Mouse (Mus musculus) granulocyte monocyte progenitor cell, adult 5-6 weeks (primary cell): Measurements from ENCODE around the gene Svs2. TPM values are rescaled to one million over a fixed set of nuclear protein-coding genes. Genes with fewer than 3 reads are reported as not detected.

ENCODE experiments used
- total RNA-seq, 2 experiments: library from RNA; stranded (forward) in 1 of 2; stranded (reverse) in 1 of 2; fragments of 200-712, 200-1000 nt in 1 of 2; fragments of >200 nt in 1 of 2; fragmentation: Nextera tagmentation in 1 of 2; gene quantifications; 2 replicates each; pipeline ENCODE4 v1.2.3; 2014 to 2017

The Svs2 gene
- total RNA-seq, 2 experiments from 2014 or later, result not detected

Other genes with a start within 250 kb of the Svs2 start
- 125 and 137 TPM in 2 replicates for gene Ywhab, start 243.5 kb downstream of the Svs2 start, total RNA-seq (2014; fragmentation: Nextera tagmentation)
- 64.1 and 69.6 TPM in 2 replicates for gene Ywhab, start 243.5 kb downstream of the Svs2 start, total RNA-seq (2017)
- not detected in 2 replicates for gene Pabpc1l, start 213.0 kb downstream of the Svs2 start, total RNA-seq (2014; fragmentation: Nextera tagmentation)
- gene Pabpc1l, start 213.0 kb downstream of the Svs2 start, total RNA-seq (2017), result not detected in 2 replicates
- gene Stk4, start 168.1 kb downstream of the Svs2 start, total RNA-seq (2014; fragmentation: Nextera tagmentation), result 132 and 145 TPM in 2 replicates
- gene Stk4, start 168.1 kb downstream of the Svs2 start, total RNA-seq (2017), result 123 and 133 TPM in 2 replicates
- gene Tomm34, start 167.3 kb downstream of the Svs2 start, total RNA-seq (2014; fragmentation: Nextera tagmentation), result 58.6 and 64.2 TPM in 2 replicates
- 41.7 and 51.4 TPM in 2 replicates for gene Tomm34, start 167.3 kb downstream of the Svs2 start, total RNA-seq (2017)
- 0.41 TPM in 1 of 2 replicates, not detected in the other for gene Kcns1, start 67.4 kb downstream of the Svs2 start, total RNA-seq (2014; fragmentation: Nextera tagmentation)
- gene Kcns1, start 67.4 kb downstream of the Svs2 start, total RNA-seq (2017), result 0.26 and 0.60 TPM in 2 replicates
- not detected in 2 replicates for gene Wfdc5, start 55.7 kb downstream of the Svs2 start, total RNA-seq (2014; fragmentation: Nextera tagmentation)
- gene Wfdc5, start 55.7 kb downstream of the Svs2 start, total RNA-seq (2017), result not detected in 2 replicates
- not detected in 2 replicates for gene Wfdc12, start 47.9 kb downstream of the Svs2 start, total RNA-seq (2014; fragmentation: Nextera tagmentation)
- 0.88 TPM in 1 of 2 replicates, not detected in the other for gene Wfdc12, start 47.9 kb downstream of the Svs2 start, total RNA-seq (2017)
- gene Wfdc15a, start 38.3 kb downstream of the Svs2 start, total RNA-seq (2014; fragmentation: Nextera tagmentation), result not detected in 2 replicates
- gene Wfdc15a, start 38.3 kb downstream of the Svs2 start, total RNA-seq (2017), result not detected in 2 replicates
- not detected in 2 replicates for gene Wfdc15b, start 16.8 kb downstream of the Svs2 start, total RNA-seq (2014; fragmentation: Nextera tagmentation)
- gene Wfdc15b, start 16.8 kb downstream of the Svs2 start, total RNA-seq (2017), result not detected in 2 replicates
- not detected in 2 replicates for gene Svs3b, start 18.2 kb upstream of the Svs2 start, total RNA-seq (2014; fragmentation: Nextera tagmentation)
- not detected in 2 replicates for gene Svs3b, start 18.2 kb upstream of the Svs2 start, total RNA-seq (2017)
- not detected in 2 replicates for gene Svs4, start 40.0 kb upstream of the Svs2 start, total RNA-seq (2014; fragmentation: Nextera tagmentation)
- gene Svs4, start 40.0 kb upstream of the Svs2 start, total RNA-seq (2017), result not detected in 2 replicates
- not detected in 2 replicates for gene Svs3a, start 50.8 kb upstream of the Svs2 start, total RNA-seq (2014; fragmentation: Nextera tagmentation)
- gene Svs3a, start 50.8 kb upstream of the Svs2 start, total RNA-seq (2017), result not detected in 2 replicates
- gene Svs6, start 78.3 kb upstream of the Svs2 start, total RNA-seq (2014; fragmentation: Nextera tagmentation), result not detected in 2 replicates
- not detected in 2 replicates for gene Svs6, start 78.3 kb upstream of the Svs2 start, total RNA-seq (2017)
- gene Svs5, start 94.3 kb upstream of the Svs2 start, total RNA-seq (2014; fragmentation: Nextera tagmentation), result not detected in 2 replicates
- gene Svs5, start 94.3 kb upstream of the Svs2 start, total RNA-seq (2017), result not detected in 2 replicates
- gene Slpi, start 150.6 kb upstream of the Svs2 start, total RNA-seq (2014; fragmentation: Nextera tagmentation), result 228 and 251 TPM in 2 replicates
- 46.7 and 49.3 TPM in 2 replicates for gene Slpi, start 150.6 kb upstream of the Svs2 start, total RNA-seq (2017)
- not detected in 2 replicates for gene Rbpjl, start 164.7 kb upstream of the Svs2 start, total RNA-seq (2014; fragmentation: Nextera tagmentation)
- gene Rbpjl, start 164.7 kb upstream of the Svs2 start, total RNA-seq (2017), result not detected in 2 replicates
- gene Matn4, start 166.7 kb upstream of the Svs2 start, total RNA-seq (2014; fragmentation: Nextera tagmentation), result not detected in 2 replicates
- not detected in 2 replicates for gene Matn4, start 166.7 kb upstream of the Svs2 start, total RNA-seq (2017)
- not detected in 2 replicates for gene Sdc4, start 205.4 kb upstream of the Svs2 start, total RNA-seq (2014; fragmentation: Nextera tagmentation)
- not detected in 2 replicates for gene Sdc4, start 205.4 kb upstream of the Svs2 start, total RNA-seq (2017)
- 30.4 and 35.3 TPM in 2 replicates for gene Sys1, start 218.5 kb upstream of the Svs2 start, total RNA-seq (2014; fragmentation: Nextera tagmentation)
- 11.5 and 18.1 TPM in 2 replicates for gene Sys1, start 218.5 kb upstream of the Svs2 start, total RNA-seq (2017)
- not detected in 2 replicates for gene Gm20458, start 222.5 kb upstream of the Svs2 start, total RNA-seq (2014; fragmentation: Nextera tagmentation)
- gene Gm20458, start 222.5 kb upstream of the Svs2 start, total RNA-seq (2017), result not detected in 2 replicates
- gene Trp53tg5, start 235.3 kb upstream of the Svs2 start, total RNA-seq (2014; fragmentation: Nextera tagmentation), result not detected in 2 replicates
- not detected in 2 replicates for gene Trp53tg5, start 235.3 kb upstream of the Svs2 start, total RNA-seq (2017)
- 5.6 TPM in 1 of 2 replicates, not detected in the other for gene Dbndd2, start 247.6 kb upstream of the Svs2 start, total RNA-seq (2014; fragmentation: Nextera tagmentation)
- 0.46 and 0.95 TPM in 2 replicates for gene Dbndd2, start 247.6 kb upstream of the Svs2 start, total RNA-seq (2017)